Mouse (Mus musculus) testis, adult 2 months (tissue): ENCODE results near the gene Zfp239. TPM values are rescaled to one million over a fixed set of nuclear protein-coding genes. Genes with fewer than 3 reads are reported as not detected.

Source experiments
- H3K27ac ChIP-seq: fragments of 200-500 bp; 2 replicates; pipeline ENCODE4 v1.5.1; 2012; ENCODE audit warnings: low read depth, low read length; ENCODE audit not compliant: control insufficient read depth, insufficient read depth
- H3K27me3 ChIP-seq: fragments of 200-500 bp; 2 replicates; pipeline ENCODE4 v1.6.1; 2012; ENCODE audit warnings: mild to moderate bottlenecking, low read length, moderate library complexity; ENCODE audit not compliant: control insufficient read depth, insufficient read depth
- H3K36me3 ChIP-seq: fragments of 200-500 bp; 2 replicates; pipeline ENCODE4 v1.6.1; 2012; ENCODE audit warnings: mild to moderate bottlenecking, low read length; ENCODE audit not compliant: control insufficient read depth, insufficient read depth
- H3K4me1 ChIP-seq: fragments of 200-500 bp; 2 replicates; pipeline ENCODE4 v1.6.1; 2012; ENCODE audit warnings: low read length; ENCODE audit not compliant: control insufficient read depth, insufficient read depth
- H3K4me3 ChIP-seq: fragments of 200-500 bp; 2 replicates; pipeline ENCODE4 v1.5.1; 2012; ENCODE audit warnings: low read depth, mild to moderate bottlenecking, low read length, moderate library complexity, mixed read lengths; ENCODE audit not compliant: control insufficient read depth
- CTCF ChIP-seq: fragments of 200-500 bp; IDR thresholded peaks from 2 replicates; pipeline ENCODE4 v1.5.1; 2012; ENCODE audit warnings: low read depth, mild to moderate bottlenecking, inconsistent platforms, low read length, moderate library complexity; ENCODE audit not compliant: control insufficient read depth, insufficient read depth, insufficient replicate concordance
- POLR2A ChIP-seq: fragments of 200-500 bp; IDR thresholded peaks from 2 replicates; pipeline ENCODE4 v1.6.1; 2012; ENCODE audit warnings: low read depth, mild to moderate bottlenecking, inconsistent platforms, low read length, moderate library complexity; ENCODE audit not compliant: control insufficient read depth
- polyA plus RNA-seq: library from polyadenylated mRNA; depleted of rRNA; stranded (reverse); fragments of >200 nt; gene quantifications from 2 replicates; pipeline ENCODE4 v1.2.3, GENCODE M21; 2012; rRNA removed

Zfp239 gene
- polyA plus RNA-seq = 4.6 TPM in 2 replicates

GRCm38 (mm10) chr6:117861848-117862247, at the start of gene Zfp239:
TSS of gene Zfp239 (plus strand) at chr6:117862100.
- Histone ChIP-seq H3K27me3 (no peaks in the 10 kb centered on the region), H3K36me3 (no peaks in the 10 kb centered on the region), H3K4me1 (peaks cover 10% of the 10 kb centered on the region), H3K4me3 (peak within 1 kb of the TSS; percentile 79), H3K27ac (no peak within 1 kb of the TSS)
- no peak for TF ChIP-seq CTCF
- no peak for TF ChIP-seq POLR2A

- Histone ChIP-seq H3K4me3 (no peak overlapping the region), H3K27me3 (no peaks in the 10 kb centered on the region), H3K36me3 (no peaks in the 10 kb centered on the region), H3K4me1 (no peaks in the 10 kb centered on the region), H3K27ac (no peak overlapping the region)
- no peak for TF ChIP-seq POLR2A
- TF ChIP-seq CTCF = no peak
Measured at GRCm38 (mm10) chr6:117814681-117815080, 47.2 kb upstream of the Zfp239 start.

GRCm38 (mm10) chr6:117817108-117817541, 44.8 kb upstream of the Zfp239 start:
- Histone ChIP-seq H3K4me1 (peaks cover 7% of the 10 kb centered on the region), H3K27me3 (no peaks in the 10 kb centered on the region), H3K4me3 (no peak overlapping the region), H3K27ac (no peak overlapping the region), H3K36me3 (no peaks in the 10 kb centered on the region)
- TF ChIP-seq CTCF (no peak), POLR2A (no peak)

DNA sequence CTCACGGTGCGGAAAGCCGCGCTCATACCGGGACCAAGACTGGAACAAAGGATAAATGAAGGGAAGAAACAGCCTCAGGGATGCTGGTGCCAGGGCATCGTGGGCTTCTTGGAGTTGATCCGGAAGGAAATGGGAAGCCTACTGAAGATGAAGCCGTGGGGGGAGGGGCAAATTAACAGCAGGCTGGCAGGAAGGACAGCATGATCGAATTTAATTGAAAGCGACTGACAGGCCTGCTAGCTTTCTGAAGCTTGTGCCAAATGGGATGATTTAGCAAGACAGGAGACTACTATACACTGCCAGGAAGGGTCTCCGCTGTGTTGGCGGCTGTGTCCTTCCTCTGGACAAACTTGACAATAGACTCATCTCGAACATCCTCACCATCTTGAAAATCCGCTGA, 41.6 kb upstream of the Zfp239 start:
- Histone ChIP-seq H3K27me3 (no peaks in the 10 kb centered on the region), H3K27ac (peak overlapping the region; percentile 32; the same call in 1 of the 2 replicates), H3K36me3 (no peaks in the 10 kb centered on the region), H3K4me3 (peak overlapping the region; percentile 83), H3K4me1 (peaks cover 7% of the 10 kb centered on the region)
- TF ChIP-seq POLR2A (no peak), CTCF (no peak)

DNA sequence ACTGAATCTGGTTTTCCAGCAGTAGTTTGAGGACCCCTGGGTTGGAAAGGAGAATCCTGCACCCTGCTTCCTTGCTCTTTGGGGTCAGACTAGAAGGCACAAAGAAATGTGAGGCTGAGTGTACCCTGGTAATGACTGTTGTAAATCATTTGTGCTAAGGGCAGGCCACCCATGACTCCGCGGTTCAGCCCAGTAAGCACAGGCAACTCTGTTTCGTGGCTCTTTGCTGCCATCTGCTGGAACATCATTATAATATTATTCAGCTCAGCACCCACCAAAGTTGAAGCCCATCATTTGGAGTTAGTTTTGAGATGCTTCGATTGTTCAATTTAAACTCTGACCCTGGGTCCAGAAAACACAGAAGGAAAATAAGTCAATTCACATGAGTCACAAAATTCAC, 36.5 kb upstream of the Zfp239 start:
- Histone ChIP-seq H3K4me3 (no peak overlapping the region), H3K27me3 (no peaks in the 10 kb centered on the region), H3K27ac (no peak overlapping the region), H3K4me1 (peaks cover 10% of the 10 kb centered on the region), H3K36me3 (no peaks in the 10 kb centered on the region)
- TF ChIP-seq POLR2A (no peak), CTCF (peak; percentile 53; the same call in 1 of the 2 replicates)

- Histone ChIP-seq H3K27me3 (no peaks in the 10 kb centered on the region), H3K4me1 (peaks cover 7% of the 10 kb centered on the region), H3K4me3 (no peak overlapping the region), H3K27ac (no peak overlapping the region), H3K36me3 (no peaks in the 10 kb centered on the region)
- no peak for TF ChIP-seq POLR2A
- peak; percentile 92 for TF ChIP-seq CTCF
Measured at GRCm38 (mm10) chr6:117828273-117828672, 33.6 kb upstream of the Zfp239 start.

DNA sequence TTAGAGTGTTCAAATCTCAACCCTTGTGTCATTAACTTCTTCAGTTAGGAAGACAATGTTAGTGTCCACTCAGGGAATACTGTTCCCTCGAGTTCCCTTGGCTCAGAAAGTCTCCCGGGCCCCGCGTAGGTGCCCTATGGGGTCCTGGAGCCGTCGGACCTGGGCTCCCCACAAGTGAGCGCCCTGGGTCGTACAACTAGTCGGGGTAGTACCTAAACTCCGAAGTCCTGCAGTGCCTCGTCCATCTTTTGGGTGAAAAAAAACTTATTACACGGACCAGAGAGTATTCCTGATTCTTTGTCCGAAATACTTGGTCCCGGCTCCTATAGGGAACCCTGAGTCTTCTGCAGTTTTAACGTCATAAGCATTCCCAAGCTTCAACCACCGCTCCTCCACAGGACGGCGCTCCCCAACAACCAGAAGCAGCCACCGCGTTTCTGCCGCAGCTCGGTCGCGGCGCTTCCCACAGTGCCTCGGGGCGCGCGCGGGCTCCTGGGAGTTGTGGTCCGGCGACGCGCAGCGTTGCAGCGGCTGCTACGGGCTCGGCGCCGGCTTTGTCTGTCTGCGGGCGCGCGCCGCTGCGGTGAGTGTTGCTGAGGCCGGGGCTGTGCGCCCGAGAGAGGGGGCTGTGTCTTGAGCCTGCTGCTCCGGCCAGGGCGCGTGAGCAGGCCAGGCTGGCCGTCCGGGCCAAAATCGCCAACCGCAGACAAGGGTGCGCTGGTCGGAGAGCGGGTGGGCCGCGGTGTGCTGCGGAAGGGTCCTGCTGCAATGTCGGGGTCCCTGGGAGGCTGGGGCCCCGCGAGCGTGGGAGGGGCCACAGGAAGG, 21.0 kb upstream of the Zfp239 start, which contains the start of gene Zfp637:
Zfp637 (plus strand) TSS at position 495 of the 825 bp plus-strand sequence.
- H3K36me3 ChIP-seq = no peaks in the 10 kb centered on the region
- H3K4me3 ChIP-seq = peak within 1 kb of the TSS; percentile 93
- no peaks in the 10 kb centered on the region for H3K27me3 ChIP-seq
- H3K27ac ChIP-seq = peak within 1 kb of the TSS; percentile 73
- TF ChIP-seq POLR2A (peak; percentile 97), CTCF (peak; percentile 20; the same call in 1 of the 2 replicates)
- H3K4me1 ChIP-seq = peaks cover 5% of the 10 kb centered on the region

GRCm38 (mm10) chr6:117841511-117841955, 20.4 kb upstream of the Zfp239 start:
- no peaks in the 10 kb centered on the region for H3K27me3 ChIP-seq
- H3K4me1 ChIP-seq = peaks cover 5% of the 10 kb centered on the region
- H3K27ac ChIP-seq = peak overlapping the region; percentile 62
- no peak for TF ChIP-seq CTCF
- TF ChIP-seq POLR2A = no peak
- H3K4me3 ChIP-seq = peak overlapping the region; percentile 93
- H3K36me3 ChIP-seq = no peaks in the 10 kb centered on the region
